Mouse (Mus musculus) stomach, embryonic 14.5 days (tissue): ENCODE measurements around the gene Smg9. TPM values are rescaled to one million over a fixed set of nuclear protein-coding genes. Genes with fewer than 3 reads are reported as not detected.

ENCODE experiments used
- ATAC-seq: fragments of 200-750 bp; cut with Nextera tagmentation; 2 replicates; pipeline ENCODE4 v1.8.0; 2017; ENCODE audit warnings: low read depth, moderate TSS enrichment; ENCODE audit not compliant: insufficient number of reproducible peaks, insufficient read depth, low FRiP score
- H3K27ac ChIP-seq: fragments of 300-500 bp; sonication (generic); 2 replicates; pipeline ENCODE4 v1.5.1; 2014; ENCODE audit warnings: mild to moderate bottlenecking, low read length, moderate library complexity, mixed read lengths
- H3K27me3 ChIP-seq: fragments of 300-500 bp; sonication (generic); 2 replicates; pipeline ENCODE4 v1.6.1; 2014; ENCODE audit warnings: low read length, control low read depth, mixed read lengths; ENCODE audit not compliant: control insufficient read depth, insufficient read depth
- H3K36me3 ChIP-seq: fragments of 300-500 bp; sonication (generic); 2 replicates; pipeline ENCODE4 v1.6.1; 2014; ENCODE audit warnings: mild to moderate bottlenecking, control low read depth, low read length, moderate library complexity, mixed read lengths; ENCODE audit not compliant: control insufficient read depth, insufficient read depth
- H3K4me1 ChIP-seq: fragments of 300-500 bp; sonication (generic); 2 replicates; pipeline ENCODE4 v1.6.1; 2014; ENCODE audit warnings: low read length, control low read depth, mixed read lengths; ENCODE audit not compliant: control insufficient read depth, insufficient read depth
- H3K4me2 ChIP-seq: fragments of 300-500 bp; sonication (generic); replicated peaks from 2 replicates; pipeline ENCODE4 v1.6.1; 2014; ENCODE audit warnings: low read depth, low read length, control low read depth
- H3K4me3 ChIP-seq: fragments of 300-500 bp; sonication (generic); 2 replicates; pipeline ENCODE4 v1.5.1; 2014; ENCODE audit warnings: low read depth, low read length, control low read depth
- H3K9ac ChIP-seq: fragments of 300-500 bp; sonication (generic); replicated peaks from 2 replicates; pipeline ENCODE4 v1.6.1; 2014; ENCODE audit warnings: low read depth, mild to moderate bottlenecking, control low read depth, low read length, moderate library complexity, mixed read lengths
- H3K9me3 ChIP-seq: fragments of 300-500 bp; sonication (generic); 2 replicates; pipeline ENCODE4 v1.6.1; 2016; ENCODE audit warnings: low read depth, low read length, control low read depth; ENCODE audit not compliant: control insufficient read depth
- WGBS: fragments of 180-500 bp; shearing (Covaris S2); extraction: QIAGEN DNeasy Blood & Tissue Kit; methylation state at CpG from one replicate; pipeline ENCODE4 v1.1.7; 2014; 5-methylcytosine and 5-hydroxymethylcytosine counted together
- polyA plus RNA-seq: library from polyadenylated mRNA; unstranded; fragments of >200 nt; fragmentation: Nextera tagmentation; extraction: Ambion mirVana; gene quantifications from 2 replicates; pipeline ENCODE4 v1.2.1, GENCODE M21; 2014

Smg9 gene
- polyA plus RNA-seq, 1 experiment from 2014 or later, result 26.6 TPM

DNA sequence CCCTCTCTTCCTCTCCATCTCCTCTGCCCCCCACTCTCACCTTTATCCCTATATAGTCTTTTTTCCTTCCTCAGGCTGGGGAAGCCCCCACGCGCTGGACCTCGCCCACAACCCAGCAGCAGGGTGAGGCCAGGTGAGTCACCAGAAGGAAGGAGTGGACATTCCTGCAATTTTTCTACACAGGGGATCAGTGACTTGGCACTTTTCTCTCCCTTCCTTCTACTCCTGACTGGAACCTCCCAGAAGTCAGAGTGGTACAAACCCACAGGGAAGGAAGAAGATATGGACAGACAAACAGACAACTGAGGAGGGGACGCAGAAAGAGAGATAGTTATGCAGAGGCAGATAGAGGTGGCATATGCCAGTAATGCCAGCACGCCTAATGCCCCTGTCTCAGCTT is 60.0 kb downstream of the Smg9 start:
- peak; percentile 47; the same call in 1 of the 2 replicates for ATAC-seq
- peak overlapping the region; percentile 48; the same call in 1 of the 2 replicates for H3K27ac ChIP-seq

DNA sequence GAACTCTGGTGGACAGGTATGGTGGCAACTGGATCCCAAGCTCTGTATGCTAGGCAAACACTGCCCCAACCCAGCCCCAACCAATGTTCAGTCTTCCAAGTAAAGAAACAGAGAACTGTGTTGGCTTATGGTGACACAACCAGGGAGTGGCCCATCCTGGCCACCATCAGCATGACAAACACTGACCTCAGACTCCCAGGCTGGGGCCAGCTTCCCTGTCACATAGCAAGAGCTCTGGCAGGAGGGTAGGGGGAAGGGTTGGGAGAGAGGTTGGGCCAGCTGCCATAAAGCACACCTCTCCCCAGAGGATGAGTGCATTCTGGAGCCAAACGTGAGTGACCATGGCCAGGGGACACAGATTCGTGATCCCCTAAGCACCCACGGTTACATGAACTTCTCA is 60.4 kb downstream of the Smg9 start:
- H3K36me3 ChIP-seq, result no peaks in the 10 kb centered on the region
- no peaks in the 10 kb centered on the region for H3K9me3 ChIP-seq
- no peak overlapping the region for H3K4me3 ChIP-seq
- ATAC-seq, result peak; percentile 70
- H3K27me3 ChIP-seq, result no peaks in the 10 kb centered on the region
- H3K4me2 ChIP-seq, result no peak overlapping the region
- 43% methylated on average over 3 of the region's 3 CpGs for WGBS
- H3K9ac ChIP-seq, result no peak overlapping the region
- peak overlapping the region; percentile 48; the same call in 1 of the 2 replicates for H3K27ac ChIP-seq
- H3K4me1 ChIP-seq, result peaks cover 13% of the 10 kb centered on the region; the same call in 1 of the 2 replicates

More for the DNA sequence above, 60.0 kb downstream of the Smg9 start:
- H3K4me3 ChIP-seq, result no peak overlapping the region
- H3K4me2 ChIP-seq, result no peak overlapping the region
- no peaks in the 10 kb centered on the region for H3K36me3 ChIP-seq
- peaks cover 13% of the 10 kb centered on the region; the same call in 1 of the 2 replicates for H3K4me1 ChIP-seq
- no peak overlapping the region for H3K9ac ChIP-seq
- WGBS, result 74% methylated on average over 5 of the region's 5 CpGs
- no peaks in the 10 kb centered on the region for H3K9me3 ChIP-seq
- H3K27me3 ChIP-seq, result no peaks in the 10 kb centered on the region

DNA sequence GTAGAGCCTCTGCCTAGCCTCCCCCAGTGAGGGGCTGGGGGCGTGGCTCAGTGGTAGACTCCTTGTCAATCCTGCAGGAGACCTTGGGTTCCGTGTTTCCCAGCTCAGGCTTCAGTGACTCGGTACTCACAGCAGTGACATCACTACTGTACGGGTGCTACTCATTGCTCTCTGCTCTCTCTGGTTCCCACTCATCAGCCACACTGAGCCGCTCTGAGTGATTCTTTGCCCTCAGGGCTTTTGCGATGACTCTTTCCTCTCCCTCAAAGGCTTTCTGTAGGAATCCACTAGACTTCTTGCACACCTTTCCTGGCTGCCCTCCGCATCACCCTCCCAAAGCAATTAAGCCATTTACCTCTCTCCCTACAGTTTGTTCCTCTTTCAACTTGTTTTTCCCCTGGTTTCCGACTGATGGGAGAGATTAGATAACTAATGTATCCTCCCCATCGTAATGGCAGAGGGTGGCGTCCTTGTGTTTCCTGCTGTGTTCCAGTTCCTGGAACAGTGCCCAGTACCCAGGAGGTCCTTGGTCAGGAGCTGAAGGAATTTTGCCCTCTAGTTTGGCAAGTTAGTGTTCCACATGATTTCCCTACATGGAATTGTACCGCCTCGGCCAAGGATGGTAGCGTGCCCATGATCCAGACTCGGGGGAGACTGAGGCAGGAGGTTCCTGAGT is 62.1 kb downstream of the Smg9 start:
- Histone ChIP-seq H3K27ac (no peak overlapping the region), H3K4me1 (peaks cover 13% of the 10 kb centered on the region; the same call in 1 of the 2 replicates), H3K9me3 (no peaks in the 10 kb centered on the region), H3K4me2 (no peak overlapping the region), H3K9ac (no peak overlapping the region), H3K36me3 (no peaks in the 10 kb centered on the region), H3K4me3 (no peak overlapping the region), H3K27me3 (no peaks in the 10 kb centered on the region)
- ATAC-seq, result no peak
- WGBS, result 58% methylated on average over 14 of the region's 14 CpGs

DNA sequence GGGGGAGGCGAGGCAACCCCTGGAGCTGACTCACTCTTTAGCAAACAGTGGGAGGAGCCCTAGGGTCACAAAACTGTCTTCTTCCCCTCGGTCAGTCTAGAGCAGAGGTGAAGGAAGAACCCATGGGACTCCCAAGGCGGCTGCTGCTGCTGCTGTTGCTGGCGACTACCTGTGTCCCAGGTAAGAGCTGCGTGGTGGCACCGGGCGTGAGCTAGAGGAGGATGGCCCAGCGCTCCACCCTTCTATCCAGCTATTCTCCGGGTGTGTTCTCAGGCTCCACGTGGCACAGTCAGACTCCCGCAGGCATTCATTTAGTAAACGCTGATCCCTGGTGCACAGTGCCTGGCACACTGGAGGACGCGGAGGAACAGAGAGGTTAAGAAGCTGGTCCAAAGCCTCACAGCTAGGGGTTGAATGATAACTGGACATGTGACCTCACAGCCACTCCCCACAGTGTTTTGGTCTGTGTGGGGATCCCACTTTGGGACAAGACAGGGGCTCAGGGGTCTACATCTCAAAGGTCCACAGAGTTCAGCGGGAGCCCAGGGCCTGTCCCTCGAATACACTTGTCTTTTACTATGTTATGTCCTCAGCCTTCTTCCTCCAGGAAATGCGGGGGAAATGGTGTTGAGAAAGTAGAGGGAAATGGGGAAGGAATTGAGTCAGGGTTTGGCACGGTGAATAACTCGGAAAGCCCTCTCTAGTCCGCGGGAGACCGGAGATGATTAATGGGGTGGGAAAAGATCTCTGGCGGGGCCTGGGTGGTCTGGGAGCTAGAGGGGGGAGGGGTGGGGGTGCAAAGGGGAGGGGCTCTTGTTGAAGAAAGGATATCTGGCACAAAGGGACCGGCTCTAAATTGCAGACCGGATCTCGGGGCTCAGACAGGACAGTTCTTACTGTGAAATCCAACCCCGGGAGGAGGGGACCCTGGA is 63.2 kb downstream of the Smg9 start, which contains the start of gene Plaur:
Gene Plaur, plus strand, starts transcription at position 97 of the 932 bp plus-strand sequence.
- Histone ChIP-seq H3K4me1 (peaks cover 13% of the 10 kb centered on the region; the same call in 1 of the 2 replicates), H3K27ac (peak within 1 kb of the TSS; percentile 62; the same call in 1 of the 2 replicates), H3K4me3 (peak within 1 kb of the TSS; percentile 33), H3K9ac (peak within 1 kb of the TSS; percentile 14; the same call in 1 of the 2 replicates), H3K4me2 (peak within 1 kb of the TSS; percentile 57), H3K27me3 (no peaks in the 10 kb centered on the region), H3K36me3 (no peaks in the 10 kb centered on the region), H3K9me3 (no peaks in the 10 kb centered on the region)
- peak; percentile 57 for ATAC-seq
- WGBS, result 3% methylated on average over 27 of the region's 27 CpGs

DNA sequence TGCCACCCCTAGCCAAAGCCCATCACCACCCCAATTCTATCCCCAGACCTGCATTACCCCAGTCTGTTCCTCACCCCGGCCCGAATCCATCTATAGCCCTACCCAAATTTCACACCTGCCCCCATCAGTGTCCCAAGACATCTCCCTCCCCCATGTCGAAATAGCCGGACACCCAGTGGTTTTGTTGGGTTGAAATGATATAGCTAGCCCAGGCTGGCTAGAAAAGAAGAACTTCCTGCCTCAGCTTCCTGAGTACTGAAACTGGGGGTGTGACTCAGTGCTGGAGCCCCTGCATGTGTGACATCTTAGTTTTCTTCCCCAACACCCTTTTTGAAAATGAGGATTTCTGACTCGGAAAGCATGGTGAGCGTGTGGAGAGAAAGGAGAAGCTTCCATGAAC is 67.4 kb downstream of the Smg9 start:
- H3K27ac ChIP-seq, result no peak overlapping the region
- peaks cover 12% of the 10 kb centered on the region; the same call in 1 of the 2 replicates for H3K4me1 ChIP-seq
- no peaks in the 10 kb centered on the region for H3K36me3 ChIP-seq
- H3K9me3 ChIP-seq, result peaks cover 5% of the 10 kb centered on the region; the same call in 1 of the 2 replicates
- H3K9ac ChIP-seq, result no peak overlapping the region
- no peaks in the 10 kb centered on the region for H3K27me3 ChIP-seq
- H3K4me3 ChIP-seq, result no peak overlapping the region
- WGBS, result 92% methylated on average over 6 of the region's 6 CpGs
- ATAC-seq, result no peak
- H3K4me2 ChIP-seq, result no peak overlapping the region

DNA sequence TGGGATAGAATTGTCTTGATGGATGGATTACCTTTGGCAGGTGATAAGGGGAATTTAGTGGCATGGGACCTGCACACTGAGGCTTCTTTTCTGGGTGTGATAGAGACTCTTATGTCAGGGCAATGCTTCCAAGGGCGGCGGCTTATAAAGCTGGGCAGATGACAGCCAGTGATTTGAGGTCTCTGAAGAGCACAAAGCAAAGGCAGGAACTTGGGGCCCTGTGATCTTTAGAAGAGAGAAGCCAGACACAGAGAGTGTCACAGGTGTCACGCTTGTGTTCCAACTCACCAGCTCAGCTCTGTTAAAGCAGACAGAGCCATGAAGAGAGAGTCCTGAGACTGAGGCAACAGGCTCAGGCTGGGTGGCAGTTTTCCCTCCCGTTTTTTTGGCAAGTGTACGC is 68.5 kb downstream of the Smg9 start:
- Histone ChIP-seq H3K27me3 (no peaks in the 10 kb centered on the region), H3K4me2 (no peak overlapping the region), H3K27ac (no peak overlapping the region), H3K4me1 (peaks cover 3% of the 10 kb centered on the region; the same call in 1 of the 2 replicates), H3K9ac (no peak overlapping the region), H3K36me3 (no peaks in the 10 kb centered on the region), H3K4me3 (no peak overlapping the region), H3K9me3 (peaks cover 5% of the 10 kb centered on the region; the same call in 1 of the 2 replicates)
- 84% methylated on average over 5 of the region's 5 CpGs for WGBS
- no peak for ATAC-seq

DNA sequence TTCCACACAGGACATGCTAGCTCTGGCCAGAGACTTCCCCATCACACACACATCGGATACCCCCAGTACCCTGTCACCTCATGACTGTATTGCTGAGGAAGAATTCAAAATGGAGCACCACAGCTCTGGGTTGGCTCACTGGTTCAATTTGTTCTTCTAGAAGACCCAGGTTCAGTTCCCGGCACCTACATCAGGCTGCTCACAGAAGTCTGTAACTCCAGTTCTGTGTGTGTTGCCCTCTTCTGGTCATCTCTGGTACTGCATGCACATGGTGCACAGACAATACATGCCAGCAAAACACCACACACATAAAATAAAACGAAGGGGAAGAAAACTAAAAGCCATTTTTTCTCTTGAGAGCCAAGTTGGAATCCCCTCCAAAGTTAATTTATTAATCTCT is 69.7 kb downstream of the Smg9 start:
- Histone ChIP-seq H3K4me2 (no peak overlapping the region), H3K4me1 (no peaks in the 10 kb centered on the region), H3K4me3 (no peak overlapping the region), H3K9me3 (peaks cover 5% of the 10 kb centered on the region; the same call in 1 of the 2 replicates), H3K9ac (no peak overlapping the region), H3K27ac (no peak overlapping the region), H3K27me3 (no peaks in the 10 kb centered on the region), H3K36me3 (no peaks in the 10 kb centered on the region)
- WGBS, result 92% methylated on average over 3 of the region's 3 CpGs
- ATAC-seq, result no peak

DNA sequence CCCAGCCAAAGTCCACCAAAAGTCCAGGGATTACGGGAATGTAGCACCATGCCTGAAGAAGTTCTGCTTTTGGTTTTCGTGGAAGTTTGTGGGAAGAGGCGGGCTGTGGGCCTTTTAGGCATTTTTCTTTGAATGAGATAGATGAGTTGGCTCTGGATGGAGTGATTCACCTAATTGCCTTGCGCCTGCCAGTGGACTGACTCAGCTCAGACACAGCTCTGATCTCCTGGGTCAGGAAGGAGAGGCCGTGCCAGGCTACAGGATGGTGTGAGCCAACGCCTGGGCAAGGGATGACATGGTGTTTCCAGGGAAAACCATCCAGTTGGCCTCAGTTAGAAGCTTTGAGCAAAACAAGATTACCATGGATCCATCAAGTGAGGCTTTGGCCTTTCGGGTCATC is 70.9 kb downstream of the Smg9 start:
- 90% methylated on average over 7 of the region's 7 CpGs for WGBS
- no peak overlapping the region for H3K4me3 ChIP-seq
- H3K27ac ChIP-seq, result no peak overlapping the region
- ATAC-seq, result no peak
- H3K36me3 ChIP-seq, result no peaks in the 10 kb centered on the region
- H3K9ac ChIP-seq, result no peak overlapping the region
- no peak overlapping the region for H3K4me2 ChIP-seq
- peaks cover 5% of the 10 kb centered on the region; the same call in 1 of the 2 replicates for H3K9me3 ChIP-seq
- no peaks in the 10 kb centered on the region for H3K4me1 ChIP-seq
- H3K27me3 ChIP-seq, result no peaks in the 10 kb centered on the region
